Mouse (Mus musculus) adipocyte (in vitro differentiated cells): ENCODE measurements around the gene Mast3.

ENCODE experiments used
- DNase-seq: peaks from one replicate; pipeline ENCODE4 v3.0.0-alpha.2; 2016; ENCODE audit warnings: low spot score

Mast3 gene

DNA sequence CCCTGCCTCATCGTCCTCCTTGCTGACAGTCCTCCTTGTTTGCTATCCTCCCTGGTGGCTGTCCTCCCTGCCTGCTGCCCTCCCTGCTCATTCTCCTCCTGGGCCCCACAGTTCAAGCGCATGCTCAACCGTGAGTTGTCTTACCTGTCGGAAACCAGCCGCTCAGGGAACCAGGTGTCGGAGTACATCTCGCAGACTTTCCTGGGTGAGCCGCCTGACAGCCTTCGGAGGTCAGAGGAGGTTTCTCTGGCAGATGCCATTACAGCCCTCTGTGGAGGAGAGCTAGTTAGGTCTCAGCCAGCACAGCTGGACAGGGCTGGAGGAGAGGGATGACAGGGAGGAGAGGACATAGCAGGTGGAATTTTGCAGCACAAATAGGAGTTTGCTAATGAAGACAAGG is 58.2 kb downstream of the Mast3 start:
- DNase-seq: no peak

GRCm38 (mm10) chr8:70745691-70746220 is 59.1 kb downstream of the Mast3 start:
- DNase-seq: no peak

GRCm38 (mm10) chr8:70744806-70745205 is 60.0 kb downstream of the Mast3 start:
- DNase-seq: no peak

DNA sequence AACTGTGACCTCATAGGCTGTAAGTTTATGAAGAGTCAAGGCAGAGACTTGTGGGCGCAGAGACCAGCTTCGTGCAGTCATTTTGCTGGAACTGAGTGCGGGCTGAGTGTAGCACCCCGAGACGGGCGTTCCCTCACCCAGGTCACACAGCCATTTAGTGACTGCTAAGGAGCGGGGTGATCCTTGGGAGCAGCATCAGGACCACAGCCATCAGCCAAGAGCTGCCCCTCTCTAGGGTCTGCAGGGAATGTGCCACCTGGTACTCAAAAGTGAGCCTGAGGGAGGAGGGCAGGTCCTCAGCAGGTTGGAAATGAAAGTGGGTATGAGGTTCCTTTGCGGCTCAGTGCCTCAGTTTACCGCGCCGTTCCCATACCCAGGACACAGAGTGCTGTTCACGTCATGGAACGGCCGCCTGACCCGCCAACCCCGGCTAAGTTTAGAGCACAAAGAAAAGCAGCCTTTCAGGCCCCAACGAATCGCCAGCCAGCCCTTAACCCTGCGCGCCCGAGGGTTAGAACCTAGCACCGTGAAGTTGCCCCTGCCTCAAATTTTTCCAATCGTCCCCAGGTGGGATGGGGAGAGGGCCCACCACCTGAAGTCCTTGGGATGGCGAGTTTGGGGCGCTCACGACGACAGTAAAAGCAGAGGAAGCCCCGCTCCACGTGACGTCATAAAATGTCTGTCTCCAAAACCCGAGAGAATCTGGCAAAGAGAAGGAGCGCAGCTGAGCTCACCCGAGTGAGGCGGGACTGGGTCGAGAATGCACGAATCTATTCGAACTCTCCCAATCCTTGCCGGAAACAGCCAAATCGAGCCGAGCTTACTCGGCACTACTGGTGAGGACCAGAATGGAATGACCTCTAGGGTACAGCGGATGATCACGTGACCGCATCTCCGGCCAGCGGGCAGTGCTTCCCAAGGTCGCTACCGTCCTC is 60.9 kb downstream of the Mast3 start:
- no peak for DNase-seq

DNA sequence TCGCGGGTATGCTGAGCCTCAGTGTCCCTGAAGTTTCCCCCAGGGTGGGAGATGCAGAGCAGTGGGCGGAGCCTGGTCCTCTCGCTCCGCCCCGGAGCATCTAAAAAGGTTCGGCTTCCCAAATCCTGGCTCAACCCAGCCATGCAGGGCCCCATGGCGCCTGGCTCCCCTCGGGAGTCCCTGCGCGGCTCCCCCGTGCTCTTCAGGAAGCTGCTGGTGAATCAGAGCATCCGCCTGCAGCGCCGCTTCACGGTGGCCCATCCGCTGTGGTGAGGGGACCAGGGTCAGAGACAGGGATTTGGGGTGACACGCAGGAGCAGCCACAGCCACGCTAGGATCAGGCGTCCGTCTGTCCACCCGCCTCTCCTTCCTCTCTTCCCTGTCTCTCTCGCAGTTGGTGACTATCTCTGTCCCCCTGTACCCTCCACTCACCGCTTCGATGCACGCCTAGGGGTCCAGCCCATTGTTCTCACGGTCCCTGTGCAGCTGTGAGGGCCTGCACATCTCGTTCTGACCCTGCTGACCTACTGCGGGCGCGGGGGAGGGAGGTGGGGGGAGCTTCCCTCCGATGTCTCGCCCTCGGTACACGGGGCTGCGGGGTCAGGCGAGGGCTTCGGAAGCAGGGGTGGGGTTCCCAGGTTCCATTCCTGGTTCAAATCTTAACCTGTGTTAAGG is 61.7 kb downstream of the Mast3 start:
- no peak for DNase-seq

DNA sequence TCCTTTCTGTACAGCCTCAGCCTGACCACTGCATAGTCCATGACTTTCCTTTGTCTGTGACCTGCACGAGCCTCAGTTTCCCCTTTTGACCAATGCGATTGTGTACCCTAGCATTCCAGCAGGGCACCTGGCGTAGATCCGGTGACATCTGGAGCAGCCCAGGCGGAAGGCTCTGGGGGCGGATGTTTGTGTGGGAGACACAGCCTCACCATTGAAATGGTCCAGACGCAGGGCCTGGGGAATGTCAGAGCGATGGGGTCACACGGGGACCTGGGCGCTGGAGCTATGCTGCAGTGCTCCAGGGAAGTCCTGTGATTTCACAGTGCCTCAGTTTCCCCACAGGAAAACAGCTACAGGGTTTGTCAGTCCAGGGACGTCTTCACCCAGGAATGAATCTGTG is 62.7 kb downstream of the Mast3 start:
- DNase-seq: no peak

DNA sequence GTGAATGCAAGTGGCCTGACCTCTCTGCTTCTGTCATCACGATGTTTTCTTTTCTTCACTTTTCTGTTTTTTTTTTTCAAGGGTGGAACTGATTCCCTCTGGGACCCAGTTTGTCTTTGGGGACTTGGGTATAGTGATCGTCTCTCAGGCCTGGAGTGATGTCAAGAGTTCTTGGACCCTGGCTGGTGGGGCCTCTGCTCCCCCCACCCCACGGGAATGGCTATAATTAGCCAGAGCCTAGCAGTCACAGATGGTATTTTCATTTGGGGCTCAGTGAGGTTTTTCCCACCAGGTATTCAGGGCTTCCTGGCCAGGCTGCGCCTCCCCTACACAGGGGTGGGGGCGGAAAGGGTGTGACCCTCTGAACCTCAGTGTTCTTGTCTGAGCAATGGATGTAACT is 63.2 kb downstream of the Mast3 start:
- no peak for DNase-seq

- no peak for DNase-seq
These were observed 66.6 kb downstream of the Mast3 start for GRCm38 (mm10) chr8:70738211-70738610.

GRCm38 (mm10) chr8:70737705-70738104 is 67.1 kb downstream of the Mast3 start:
- no peak for DNase-seq

DNA sequence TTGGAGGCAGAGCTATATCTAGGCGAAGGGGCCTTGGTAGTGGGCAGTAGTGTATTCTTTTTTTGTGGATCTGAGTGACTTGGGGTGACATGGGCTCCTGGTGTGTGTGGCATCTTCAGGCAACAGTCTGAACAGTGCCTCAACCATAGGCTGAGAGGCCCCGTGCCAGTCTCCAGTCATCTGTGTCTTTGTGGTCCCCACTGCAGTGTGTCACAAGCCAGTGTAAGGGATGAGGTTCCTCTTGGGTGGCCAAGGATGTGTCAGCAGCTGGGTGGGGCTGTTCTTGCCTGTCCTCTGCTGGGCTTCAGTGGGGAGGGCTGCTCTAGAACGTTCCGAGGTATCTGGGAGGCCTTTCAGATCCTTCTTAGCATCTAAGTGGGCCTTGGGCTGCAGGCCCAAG is 73.9 kb downstream of the Mast3 start:
- DNase-seq: no peak

DNA sequence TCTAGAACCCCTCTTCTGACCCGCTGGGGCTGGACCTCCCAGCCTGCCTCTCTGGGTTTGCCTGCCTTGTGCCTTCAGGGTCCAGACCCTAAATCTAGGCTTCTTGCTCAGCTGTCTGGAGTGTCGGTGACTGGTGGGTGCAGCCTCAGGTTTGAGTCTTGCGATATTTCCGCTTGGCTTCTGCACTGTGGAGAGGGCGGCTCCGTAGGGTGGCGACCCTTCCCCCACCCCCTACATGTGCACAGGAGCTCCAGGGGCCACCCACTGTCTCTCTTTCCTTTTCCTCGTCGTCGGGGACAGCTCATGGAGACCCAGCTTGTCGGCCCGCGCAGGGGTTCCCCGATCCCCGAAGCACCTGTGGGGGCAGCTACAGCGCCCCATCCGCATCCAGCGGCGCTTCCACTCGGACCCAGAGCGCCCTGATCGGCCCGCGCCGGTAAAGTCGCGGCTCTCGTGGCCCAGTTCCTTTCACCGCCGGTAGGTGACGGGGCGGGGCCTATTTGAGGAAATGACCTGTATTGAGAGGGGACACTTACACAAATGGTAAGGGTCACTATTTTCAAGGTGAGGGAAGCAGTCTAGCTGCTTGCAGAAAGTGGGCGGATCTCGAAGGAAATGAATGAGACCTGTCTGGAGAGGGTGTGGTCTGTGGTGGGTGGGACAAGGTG is 74.9 kb downstream of the Mast3 start:
- DNase-seq: no peak
